Mouse (Mus musculus) CH12.LX (cell line): Measurements from ENCODE around the gene Tspan8. TPM values are rescaled to one million over a fixed set of nuclear protein-coding genes. Genes with fewer than 3 reads are reported as not detected.

Source experiments
- DNase-seq: peaks from one replicate; pipeline ENCODE4 v3.0.0-alpha.2; 2013; ENCODE audit errors: extremely low read depth
- H3K27ac ChIP-seq: 2 replicates; pipeline ENCODE4 v1.5.1; 2012; ENCODE audit warnings: low read depth, mild to moderate bottlenecking, control low read depth, moderate library complexity; ENCODE audit not compliant: insufficient read depth
- H3K27me3 ChIP-seq: replicated peaks from 2 replicates; pipeline ENCODE3; 2012; ENCODE audit warnings: inconsistent platforms
- H3K36me3 ChIP-seq, 2 experiments: replicated peaks in 1 of 2; 2 replicates each; pipeline versions ENCODE3 to v1.6.1; 2012; ENCODE audit warnings: inconsistent platforms in 1 of 2, low read length in 1 of 2, mild to moderate bottlenecking in 1 of 2, mixed read lengths in 1 of 2, moderate library complexity in 1 of 2; ENCODE audit not compliant: control insufficient read depth in 1 of 2, insufficient read depth in 1 of 2
- H3K4me1 ChIP-seq, 2 experiments: 2 replicates each; pipeline ENCODE4 v1.6.1; 2012; ENCODE audit warnings: inconsistent platforms in 1 of 2, moderate library complexity in 1 of 2; ENCODE audit not compliant: insufficient read depth in 2 of 2, control insufficient read depth in 1 of 2
- H3K4me2 ChIP-seq: 2 replicates; pipeline ENCODE4 v1.6.1; 2012; ENCODE audit warnings: low read depth, mild to moderate bottlenecking, control low read depth; ENCODE audit not compliant: poor library complexity, insufficient read depth, severe bottlenecking
- H3K4me3 ChIP-seq, 3 experiments: fragments of 150-350 bp in 1 of 3; sonication (generic) in 1 of 3; replicated peaks in 1 of 3; 2 replicates each; pipeline versions ENCODE3 to v1.5.1; 2011 to 2012; ENCODE audit warnings: low read depth in 2 of 3, low read length in 2 of 3, mild to moderate bottlenecking in 2 of 3, moderate library complexity in 2 of 3, control low read depth in 1 of 3, improper control_type of control experiment in 1 of 3, inconsistent platforms in 1 of 3, mixed read lengths in 1 of 3; ENCODE audit not compliant: poor library complexity in 1 of 3
- H3K79me2 ChIP-seq: replicated peaks from 2 replicates; pipeline ENCODE4 v1.6.1; 2012; ENCODE audit warnings: mild to moderate bottlenecking, moderate library complexity; ENCODE audit not compliant: control insufficient read depth, poor library complexity, insufficient read depth, severe bottlenecking; ENCODE audit errors: extremely low read depth
- H3K9ac ChIP-seq: 2 replicates; pipeline ENCODE4 v1.6.1; 2012; ENCODE audit warnings: low read depth, mild to moderate bottlenecking, control low read depth, moderate library complexity; ENCODE audit not compliant: insufficient read depth
- H3K9me3 ChIP-seq: replicated peaks from 2 replicates; pipeline ENCODE3; 2012; ENCODE audit warnings: low read length, inconsistent platforms, mixed read lengths
- BHLHE40 ChIP-seq: IDR thresholded peaks from 2 replicates; pipeline ENCODE4 v1.6.1; 2011; ENCODE audit warnings: mild to moderate bottlenecking, low read depth, low read length, improper control_type of control experiment
- CHD1 ChIP-seq: IDR thresholded peaks from 2 replicates; pipeline ENCODE4 v1.6.1; 2012; ENCODE audit warnings: low read depth, low read length, improper control_type of control experiment, inconsistent platforms
- CHD2 ChIP-seq: IDR thresholded peaks from 2 replicates; pipeline ENCODE4 v1.6.1; 2011; ENCODE audit warnings: low read length, improper control_type of control experiment
- CTCF ChIP-seq, 2 experiments: IDR thresholded peaks in 1 of 2; conservative IDR thresholded peaks in 1 of 2; 2 replicates each; pipeline ENCODE4 v1.5.1; 2011 to 2012; ENCODE audit warnings: low read depth in 2 of 2, low read length in 2 of 2, improper control_type of control experiment in 1 of 2, inconsistent platforms in 1 of 2, mild to moderate bottlenecking in 1 of 2, moderate library complexity in 1 of 2
- E2F4 ChIP-seq: IDR thresholded peaks from 2 replicates; pipeline ENCODE4 v1.6.1; 2011; ENCODE audit warnings: low read depth, low read length, improper control_type of control experiment; ENCODE audit not compliant: insufficient replicate concordance
- ELF1 ChIP-seq: IDR thresholded peaks from 2 replicates; pipeline ENCODE4 v1.6.1; 2014; ENCODE audit warnings: low read depth, mild to moderate bottlenecking, inconsistent platforms, low read length, improper control_type of control experiment
- EP300 ChIP-seq: IDR thresholded peaks from 2 replicates; pipeline ENCODE4 v1.6.1; 2011; ENCODE audit warnings: low read length, improper control_type of control experiment
- ETS1 ChIP-seq: conservative IDR thresholded peaks from 2 replicates; pipeline ENCODE4 v1.6.1; 2012; ENCODE audit warnings: low read depth, mild to moderate bottlenecking, inconsistent platforms, low read length, improper control_type of control experiment, moderate library complexity
- IRF4 ChIP-seq: IDR thresholded peaks from 2 replicates; pipeline ENCODE4 v1.6.1; 2014; ENCODE audit warnings: low read depth, mild to moderate bottlenecking, inconsistent platforms, low read length, improper control_type of control experiment
- JUN ChIP-seq: IDR thresholded peaks from 2 replicates; pipeline ENCODE4 v1.6.1; 2011; ENCODE audit warnings: low read depth, mild to moderate bottlenecking, low read length, improper control_type of control experiment, moderate library complexity; ENCODE audit not compliant: insufficient read depth
- JUND ChIP-seq: conservative IDR thresholded peaks from 2 replicates; pipeline ENCODE4 v1.6.1; 2011; ENCODE audit warnings: low read depth, low read length, improper control_type of control experiment
- KAT2A ChIP-seq: IDR thresholded peaks from 2 replicates; pipeline ENCODE4 v1.6.1; 2012; ENCODE audit warnings: low read length, improper control_type of control experiment, inconsistent platforms; ENCODE audit not compliant: insufficient replicate concordance
- MAX ChIP-seq: IDR thresholded peaks from 2 replicates; pipeline ENCODE4 v1.6.1; 2011; ENCODE audit warnings: low read length, improper control_type of control experiment
- MXI1 ChIP-seq: IDR thresholded peaks from 2 replicates; pipeline ENCODE4 v1.6.1; 2011; ENCODE audit warnings: mild to moderate bottlenecking, low read depth, low read length, improper control_type of control experiment
- MYC ChIP-seq: IDR thresholded peaks from 2 replicates; pipeline ENCODE4 v1.6.1; 2011; ENCODE audit warnings: low read depth, mild to moderate bottlenecking, improper control_type of control experiment, low read length
- NELFE ChIP-seq: IDR thresholded peaks from 2 replicates; pipeline ENCODE4 v1.6.1; 2011; ENCODE audit warnings: low read depth, low read length, improper control_type of control experiment
- PAX5 ChIP-seq: IDR thresholded peaks from 2 replicates; pipeline ENCODE4 v1.6.1; 2012; ENCODE audit warnings: low read length, inconsistent platforms, mixed read lengths
- POLR2A ChIP-seq: IDR thresholded peaks from 2 replicates; pipeline ENCODE4 v1.6.1; 2011; ENCODE audit warnings: low read depth, mild to moderate bottlenecking, improper control_type of control experiment, low read length
- POLR2AphosphoS2 ChIP-seq: IDR thresholded peaks from 2 replicates; pipeline ENCODE4 v1.6.1; 2011; ENCODE audit warnings: low read depth, low read length, improper control_type of control experiment
- RAD21 ChIP-seq: IDR thresholded peaks from 2 replicates; pipeline ENCODE4 v1.6.1; 2011; ENCODE audit warnings: low read depth, mild to moderate bottlenecking, low read length, improper control_type of control experiment, moderate library complexity
- RCOR1 ChIP-seq: conservative IDR thresholded peaks from 2 replicates; pipeline ENCODE4 v1.6.1; 2012; ENCODE audit warnings: low read depth, mild to moderate bottlenecking, inconsistent platforms, low read length, improper control_type of control experiment
- SMC3 ChIP-seq: IDR thresholded peaks from 2 replicates; pipeline ENCODE4 v1.6.1; 2011; ENCODE audit warnings: low read depth, low read length, improper control_type of control experiment
- TCF12 ChIP-seq: IDR thresholded peaks from 2 replicates; pipeline ENCODE4 v1.6.1; 2014; ENCODE audit warnings: low read depth, mild to moderate bottlenecking, inconsistent platforms, low read length, improper control_type of control experiment
- UBTF ChIP-seq: IDR thresholded peaks from 2 replicates; pipeline ENCODE4 v1.6.1; 2012; ENCODE audit warnings: low read depth, mild to moderate bottlenecking, inconsistent platforms, low read length, improper control_type of control experiment, moderate library complexity
- ZKSCAN1 ChIP-seq: IDR thresholded peaks from 2 replicates; pipeline ENCODE4 v1.6.1; 2012; ENCODE audit warnings: low read depth, inconsistent platforms, low read length, improper control_type of control experiment, borderline replicate concordance
- ZMIZ1 ChIP-seq: IDR thresholded peaks from 2 replicates; pipeline ENCODE4 v1.6.1; 2012; ENCODE audit warnings: low read depth, mild to moderate bottlenecking, inconsistent platforms, low read length, improper control_type of control experiment
- ZNF384 ChIP-seq: IDR thresholded peaks from 2 replicates; pipeline ENCODE4 v1.6.1; 2012; ENCODE audit warnings: low read depth, low read length, improper control_type of control experiment, inconsistent platforms
- dilution Hi-C: fragments of 300-500 bp; cut with MboI; formaldehyde crosslinking; loops from 2 replicates; pipeline ENCODE4 v1.14.3; 2020; ENCODE audit warnings: low sequenced_read_pairs; ENCODE audit not compliant: extremely low pct_unique_long_range_greater_than_20kb, extremely low pct_ligation_motif_present
- in situ Hi-C: fragments of 300-500 bp; cut with MboI; formaldehyde crosslinking; loops from 3 replicates; pipeline ENCODE4 v1.14.3; 2019; ENCODE audit warnings: low sequenced_read_pairs, low pct_ligation_motif_present, low pct_unique_long_range_greater_than_20kb, mixed read lengths
- polyA plus RNA-seq: library from polyadenylated mRNA; unstranded; fragments of >175 nt; gene quantifications from 2 replicates; pipeline ENCODE4 v1.2.1, GENCODE M21; 2012; ENCODE audit warnings: low read depth; ENCODE audit not compliant: insufficient read length
- total RNA-seq, 2 experiments: library from RNA; depleted of rRNA; stranded (reverse); fragments of 300-350 nt in 1 of 2; fragments of >200 nt in 1 of 2; gene quantifications; 2 replicates each; pipeline ENCODE4 v1.2.3; 2012 to 2014

Gene Tspan8
- total and polyA plus RNA-seq, 3 experiments, result 0.67 TPM; not detected in 2

DNA sequence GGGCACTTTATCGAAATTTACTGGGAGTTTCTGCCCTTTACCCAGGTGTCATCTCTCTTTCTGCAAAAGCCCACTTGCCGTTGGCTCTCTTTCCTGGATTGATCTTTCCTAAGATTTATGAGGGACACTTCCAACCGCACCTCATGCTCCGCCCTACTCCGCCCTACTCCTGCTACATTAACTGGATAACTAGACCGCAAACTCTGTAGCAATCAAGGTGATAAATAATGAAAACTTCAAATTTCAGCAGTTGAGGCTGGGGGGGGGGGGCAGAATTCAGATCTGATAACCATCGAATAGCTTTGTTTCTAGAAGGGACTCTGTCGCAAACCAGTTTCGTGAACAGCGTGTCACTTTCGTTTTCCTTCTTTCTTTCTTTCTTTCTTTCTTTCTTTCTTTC lies 1.8 kb upstream of the Tspan8 start:
- H3K4me2 ChIP-seq, result no peak overlapping the region
- dilution Hi-C loops, result no loop called here
- in situ Hi-C loops, result no loop called here

DNA sequence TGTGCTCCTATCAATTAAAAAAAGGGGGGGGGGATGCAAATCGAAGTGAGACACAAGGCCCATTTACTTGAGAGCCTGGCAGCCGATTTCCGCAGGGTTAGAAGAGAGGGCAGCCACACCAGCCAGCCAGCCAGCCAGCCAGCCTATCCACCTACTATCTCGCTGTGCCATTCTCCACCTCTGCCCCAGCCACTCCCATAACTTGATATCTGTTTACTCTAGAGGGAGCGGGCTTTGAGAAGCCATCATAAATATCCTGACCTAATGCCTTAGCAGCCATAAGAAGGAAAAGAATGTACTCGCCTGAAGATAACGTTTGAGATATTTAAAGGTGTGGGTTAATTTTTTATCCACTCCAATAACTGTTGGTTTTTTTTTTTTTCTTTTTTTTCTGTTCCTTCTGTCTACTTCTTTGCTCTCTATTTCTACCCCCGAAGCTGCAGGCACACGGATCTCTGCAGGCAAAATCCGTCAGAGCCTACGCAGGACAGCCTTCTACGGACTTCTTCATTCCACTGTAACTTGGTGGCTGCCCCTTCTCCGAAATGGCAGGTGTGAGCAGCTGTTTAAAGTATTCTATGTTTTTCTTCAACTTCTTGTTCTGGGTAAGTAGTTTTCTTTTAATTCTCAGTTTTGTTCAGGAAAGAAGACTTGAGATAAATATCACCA lies 558 bp downstream of the Tspan8 start:
- in situ Hi-C loops, result no loop called here
- H3K4me3 ChIP-seq, result no peak overlapping the region

More for the DNA sequence above, 1.8 kb upstream of the Tspan8 start:
- DNase-seq, result no peak
- H3K36me3 ChIP-seq, result no peaks in the 10 kb centered on the region
- H3K9me3 ChIP-seq, result no peaks in the 10 kb centered on the region
- TF ChIP-seq EP300, result no peak
- no peak overlapping the region for H3K27ac ChIP-seq
- H3K79me2 ChIP-seq, result no peaks in the 10 kb centered on the region
- H3K27me3 ChIP-seq, result no peaks in the 10 kb centered on the region
- peaks cover 0 to 23% of the 10 kb centered on the region in 2 experiments; a peak in 2 of 4 replicates for H3K4me1 ChIP-seq
- no peak overlapping the region for H3K9ac ChIP-seq
- H3K4me3 ChIP-seq, result no peak overlapping the region

DNA sequence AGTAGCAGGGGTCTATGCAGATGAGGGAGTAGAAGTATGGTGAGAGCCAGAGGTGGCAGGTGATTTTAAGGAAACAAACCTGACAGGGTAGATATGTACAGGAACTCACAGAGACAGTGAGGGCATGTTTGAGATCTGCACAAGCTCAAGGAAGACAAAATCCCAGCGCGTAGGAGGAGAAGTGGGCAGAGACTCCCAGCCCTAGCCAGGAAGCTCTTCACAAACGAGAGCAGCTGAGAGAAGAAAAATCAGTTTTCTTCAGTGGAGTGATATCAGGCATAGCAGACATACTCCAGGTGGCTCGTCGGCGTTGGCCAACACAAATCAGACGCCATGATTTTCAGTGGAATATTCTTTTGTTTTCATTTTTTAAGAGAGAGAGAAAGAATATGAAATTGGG lies 8.7 kb downstream of the Tspan8 start:
- TF ChIP-seq PAX5 (no peak), IRF4 (no peak), E2F4 (no peak), BHLHE40 (no peak), NELFE (no peak), TCF12 (no peak), ETS1 (no peak), RAD21 (no peak), JUND (no peak), UBTF (no peak), CTCF (conservative IDR thresholded peaks at IDR 0.05 in 1 of 2, IDR thresholded peaks at IDR 0.05 in 1 of 2; ENCODE audit: low read depth in 2 of 2, low read length in 2 of 2) (no peak), ZMIZ1 (no peak), CHD2 (no peak), MAX (no peak), JUN (no peak), CHD1 (no peak), KAT2A (no peak), POLR2A (no peak), ELF1 (no peak), MXI1 (no peak)
- TF ChIP-seq, all 38 proteins: peak for 0
- Histone ChIP-seq H3K27ac (no peak overlapping the region), H3K36me3 (no peaks in the 10 kb centered on the region), H3K4me1 (no peaks in the 10 kb centered on the region), H3K4me2 (no peak overlapping the region), H3K79me2 (no peaks in the 10 kb centered on the region), H3K27me3 (no peaks in the 10 kb centered on the region), H3K9me3 (no peaks in the 10 kb centered on the region), H3K4me3 (no peak overlapping the region), H3K9ac (no peak overlapping the region)
- no peak for DNase-seq
- dilution Hi-C loops, result no loop called here
- in situ Hi-C loops, result no loop called here

More for the DNA sequence above, 558 bp downstream of the Tspan8 start:
- H3K9me3 ChIP-seq, result no peaks in the 10 kb centered on the region
- DNase-seq, result no peak
- no peak overlapping the region for H3K4me2 ChIP-seq
- H3K27ac ChIP-seq, result no peak overlapping the region
- no peaks in the 10 kb centered on the region for H3K27me3 ChIP-seq
- no peak overlapping the region for H3K9ac ChIP-seq
- TF ChIP-seq EP300 (no peak), BHLHE40 (no peak), CHD2 (no peak), MYC (no peak), SMC3 (no peak), RCOR1 (no peak), ZNF384 (no peak), KAT2A (no peak), POLR2AphosphoS2 (no peak), ZKSCAN1 (no peak)
- dilution Hi-C loops, result no loop called here
- no peaks in the 10 kb centered on the region for H3K79me2 ChIP-seq
- H3K36me3 ChIP-seq, result no peaks in the 10 kb centered on the region
- peaks cover 0 to 18% of the 10 kb centered on the region in 2 experiments; a peak in 2 of 4 replicates for H3K4me1 ChIP-seq
